Mouse (Mus musculus) midbrain, embryonic 16.5 days (tissue): ENCODE data around the gene Plcb1. TPM values are rescaled to one million over a fixed set of nuclear protein-coding genes. Genes with fewer than 3 reads are reported as not detected.
A peak's percentile ranks its signal among the peaks of the same experiment; 100 is the strongest.

Experiments used
- ATAC-seq: fragments of 200-750 bp; cut with Nextera tagmentation; 2 replicates; pipeline ENCODE4 v1.8.0; 2017; ENCODE audit warnings: moderate TSS enrichment
- H3K27ac ChIP-seq: fragments of 300-500 bp; sonication (generic); 2 replicates; pipeline ENCODE4 v1.5.1; 2014; ENCODE audit warnings: mild to moderate bottlenecking, low read length, mixed read lengths
- H3K27me3 ChIP-seq: fragments of 300-500 bp; sonication (generic); 2 replicates; pipeline ENCODE4 v1.6.1; 2014; ENCODE audit warnings: low read depth, low read length, mixed read lengths; ENCODE audit not compliant: control insufficient read depth, insufficient read depth
- H3K36me3 ChIP-seq: fragments of 300-500 bp; sonication (generic); 2 replicates; pipeline ENCODE4 v1.6.1; 2014; ENCODE audit warnings: mild to moderate bottlenecking, low read length, moderate library complexity, mixed read lengths; ENCODE audit not compliant: control insufficient read depth, insufficient read depth
- H3K4me1 ChIP-seq: fragments of 300-500 bp; sonication (generic); 2 replicates; pipeline ENCODE4 v1.6.1; 2014; ENCODE audit warnings: mild to moderate bottlenecking, low read length, mixed read lengths; ENCODE audit not compliant: control insufficient read depth, insufficient read depth
- H3K4me2 ChIP-seq: fragments of 300-500 bp; sonication (generic); 2 replicates; pipeline ENCODE4 v1.6.1; 2014; ENCODE audit warnings: mild to moderate bottlenecking, low read length, mixed read lengths
- H3K4me3 ChIP-seq: fragments of 300-500 bp; sonication (generic); 2 replicates; pipeline ENCODE4 v1.5.1; 2014; ENCODE audit warnings: low read depth, mild to moderate bottlenecking, low read length, moderate library complexity, mixed read lengths
- H3K9ac ChIP-seq: fragments of 300-500 bp; sonication (generic); 2 replicates; pipeline ENCODE4 v1.6.1; 2014; ENCODE audit warnings: low read depth, low read length, mixed read lengths
- H3K9me3 ChIP-seq: fragments of 300-500 bp; sonication (generic); replicated peaks from 2 replicates; pipeline ENCODE4 v1.6.1; 2014; ENCODE audit warnings: mild to moderate bottlenecking, low read length, mixed read lengths; ENCODE audit not compliant: control insufficient read depth, poor library complexity, severe bottlenecking
- WGBS: fragments of 180-500 bp; shearing (Covaris S2); extraction: QIAGEN DNeasy Blood & Tissue Kit; methylation state at CpG from one replicate; pipeline ENCODE4 v1.1.7; 2014; 5-methylcytosine and 5-hydroxymethylcytosine counted together
- polyA plus RNA-seq: library from polyadenylated mRNA; unstranded; fragments of >200 nt; fragmentation: Nextera tagmentation; extraction: Ambion mirVana; gene quantifications from 2 replicates; pipeline ENCODE4 v1.2.1, GENCODE M21; 2015

Plcb1 gene
- polyA plus RNA-seq, 1 experiment from 2014 or later: 35.9 TPM

- H3K4me1 ChIP-seq: no peaks in the 10 kb centered on the region
- H3K4me2 ChIP-seq: no peak overlapping the region
- H3K4me3 ChIP-seq: no peak overlapping the region
- H3K9ac ChIP-seq: no peak overlapping the region
- H3K9me3 ChIP-seq: no peaks in the 10 kb centered on the region
- no peaks in the 10 kb centered on the region for H3K36me3 ChIP-seq
- H3K27ac ChIP-seq: no peak overlapping the region
- no peak for ATAC-seq
- H3K27me3 ChIP-seq: no peaks in the 10 kb centered on the region
- WGBS: 84% methylated on average over 13 of the region's 13 CpGs
Observed at GRCm38 (mm10) chr2:134851189-134852171, 65.6 kb downstream of the Plcb1 start.

- no peak overlapping the region for H3K4me3 ChIP-seq
- H3K27me3 ChIP-seq: no peaks in the 10 kb centered on the region
- no peak overlapping the region for H3K4me2 ChIP-seq
- H3K36me3 ChIP-seq: no peaks in the 10 kb centered on the region
- no peak overlapping the region for H3K27ac ChIP-seq
- H3K4me1 ChIP-seq: 0 out of 2 replicates have a peak, but pooled peaks cover 4% of the 10 kb centered on the region
- ATAC-seq: no peak
- H3K9me3 ChIP-seq: no peaks in the 10 kb centered on the region
- no peak overlapping the region for H3K9ac ChIP-seq
Observed at GRCm38 (mm10) chr2:134856239-134856638, 70.4 kb downstream of the Plcb1 start.

GRCm38 (mm10) chr2:134856691-134857090 lies 70.8 kb downstream of the Plcb1 start:
- Histone ChIP-seq H3K4me1 (0 out of 2 replicates have a peak, but pooled peaks cover 4% of the 10 kb centered on the region), H3K9ac (no peak overlapping the region), H3K4me3 (no peak overlapping the region), H3K4me2 (no peak overlapping the region), H3K27ac (no peak overlapping the region), H3K36me3 (no peaks in the 10 kb centered on the region), H3K9me3 (no peaks in the 10 kb centered on the region), H3K27me3 (no peaks in the 10 kb centered on the region)
- 24% methylated on average over 2 of the region's 2 CpGs for WGBS
- ATAC-seq: no peak; the same call in 1 of the 2 replicates

- no peaks in the 10 kb centered on the region for H3K27me3 ChIP-seq
- H3K36me3 ChIP-seq: no peaks in the 10 kb centered on the region
- no peak overlapping the region for H3K27ac ChIP-seq
- no peak overlapping the region for H3K4me2 ChIP-seq
- WGBS: 85% methylated on average over 7 of the region's 7 CpGs
- H3K4me3 ChIP-seq: no peak overlapping the region
- H3K9me3 ChIP-seq: no peaks in the 10 kb centered on the region
- no peaks in the 10 kb centered on the region for H3K4me1 ChIP-seq
- no peak overlapping the region for H3K9ac ChIP-seq
- ATAC-seq: no peak
Observed at GRCm38 (mm10) chr2:134864985-134865645, 79.2 kb downstream of the Plcb1 start.

- H3K4me1 ChIP-seq: no peaks in the 10 kb centered on the region
- WGBS: 77% methylated on average over 6 of the region's 6 CpGs
- H3K4me3 ChIP-seq: no peak overlapping the region
- H3K27me3 ChIP-seq: no peaks in the 10 kb centered on the region
- H3K36me3 ChIP-seq: no peaks in the 10 kb centered on the region
- no peak overlapping the region for H3K27ac ChIP-seq
- no peak for ATAC-seq
- no peaks in the 10 kb centered on the region for H3K9me3 ChIP-seq
- no peak overlapping the region for H3K9ac ChIP-seq
- no peak overlapping the region for H3K4me2 ChIP-seq
Observed at GRCm38 (mm10) chr2:134867381-134867780, 81.5 kb downstream of the Plcb1 start.

GRCm38 (mm10) chr2:134871692-134872489 lies 86.0 kb downstream of the Plcb1 start:
- no peak overlapping the region for H3K4me3 ChIP-seq
- no peaks in the 10 kb centered on the region for H3K27me3 ChIP-seq
- H3K36me3 ChIP-seq: no peaks in the 10 kb centered on the region
- peak; percentile 70 for ATAC-seq
- no peak overlapping the region for H3K4me2 ChIP-seq
- no peaks in the 10 kb centered on the region for H3K9me3 ChIP-seq
- H3K4me1 ChIP-seq: no peaks in the 10 kb centered on the region
- no peak overlapping the region for H3K27ac ChIP-seq
- whole genome bisulfite sequencing: 57% methylated on average over 9 of the region's 9 CpGs
- H3K9ac ChIP-seq: no peak overlapping the region

- 0 out of 2 replicates have a peak, but pooled peaks have one; percentile 36 for ATAC-seq
- Histone ChIP-seq H3K36me3 (no peaks in the 10 kb centered on the region), H3K9ac (no peak overlapping the region), H3K4me1 (no peaks in the 10 kb centered on the region), H3K4me2 (no peak overlapping the region), H3K27ac (no peak overlapping the region), H3K27me3 (no peaks in the 10 kb centered on the region), H3K9me3 (no peaks in the 10 kb centered on the region), H3K4me3 (no peak overlapping the region)
Observed at GRCm38 (mm10) chr2:134872490-134872781, 86.6 kb downstream of the Plcb1 start.

- Histone ChIP-seq H3K9me3 (no peaks in the 10 kb centered on the region), H3K27ac (no peak overlapping the region), H3K4me2 (no peak overlapping the region), H3K4me3 (no peak overlapping the region), H3K9ac (no peak overlapping the region), H3K27me3 (no peaks in the 10 kb centered on the region), H3K36me3 (no peaks in the 10 kb centered on the region), H3K4me1 (no peaks in the 10 kb centered on the region)
- ATAC-seq: no peak
- WGBS: 87% methylated on average over 4 of the region's 4 CpGs
Observed at GRCm38 (mm10) chr2:134877148-134877547, 91.3 kb downstream of the Plcb1 start.
